Mouse (Mus musculus): ENCODE results near the gene Xpc. TPM values are rescaled to one million over a fixed set of nuclear protein-coding genes. Genes with fewer than 3 reads are reported as not detected.
A peak's percentile ranks its signal among the peaks of the same experiment; 100 is the strongest.

Gene Xpc
- polyA plus RNA-seq, 1 experiment, result 17.7 TPM

DNA sequence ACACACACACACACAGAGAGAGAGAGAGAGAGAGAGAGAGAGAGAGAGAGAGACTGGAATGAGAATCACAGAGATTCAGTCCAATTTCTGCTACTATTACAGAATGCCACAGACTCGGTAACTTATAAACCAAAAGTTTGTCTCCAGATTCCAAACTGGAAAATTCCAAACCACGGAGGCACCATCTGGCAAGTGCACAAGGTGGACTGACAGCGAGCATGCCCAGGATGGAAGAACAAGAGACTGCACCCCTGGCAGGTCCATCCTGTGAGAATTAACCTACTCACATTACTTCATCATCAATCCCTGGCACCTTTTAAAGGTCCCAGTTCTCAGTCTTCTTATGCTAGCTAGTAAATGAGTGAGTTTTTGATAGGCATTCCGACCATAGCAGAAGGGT, 18.6 kb upstream of the Xpc start:
- Histone ChIP-seq H3K4me3 (ENCODE audit: insufficient read depth, low read depth, low read length) (no peak overlapping the region), H3K4me1 (ENCODE audit: control insufficient read depth, insufficient read depth, low read length) (peaks cover 18% of the 10 kb centered on the region), H3K36me3 (ENCODE audit: control insufficient read depth, insufficient read depth, low read length) (no peaks in the 10 kb centered on the region), H3K27ac (ENCODE audit: insufficient read depth, low read depth, low read length) (peak overlapping the region; percentile 83), H3K27me3 (replicated peaks; ENCODE audit: control insufficient read depth, insufficient read depth, low read length) (no peaks in the 10 kb centered on the region)
- DNase-seq, result peak; percentile 89
- 42% methylated on average over 4 of the region's 4 CpGs for WGBS
- TF ChIP-seq POLR2A (IDR thresholded peaks at IDR 0.05; ENCODE audit: low read depth, low read length) (no peak), CTCF (conservative IDR thresholded peaks at IDR 0.05; ENCODE audit: insufficient read depth, insufficient read length, low read depth, low read length) (no peak)

GRCm38 (mm10) chr6:91533771-91534170, 18.1 kb upstream of the Xpc start:
- H3K36me3 ChIP-seq (ENCODE audit: control insufficient read depth, insufficient read depth, low read length), result no peaks in the 10 kb centered on the region
- peaks cover 18% of the 10 kb centered on the region for H3K4me1 ChIP-seq (ENCODE audit: control insufficient read depth, insufficient read depth, low read length)
- H3K4me3 ChIP-seq (ENCODE audit: insufficient read depth, low read depth, low read length), result no peak overlapping the region
- no peak for TF ChIP-seq CTCF (conservative IDR thresholded peaks at IDR 0.05; ENCODE audit: insufficient read depth, insufficient read length, low read depth, low read length)
- no peak for TF ChIP-seq POLR2A (IDR thresholded peaks at IDR 0.05; ENCODE audit: low read depth, low read length)
- no peaks in the 10 kb centered on the region for H3K27me3 ChIP-seq (replicated peaks; ENCODE audit: control insufficient read depth, insufficient read depth, low read length)
- no peak for DNase-seq
- WGBS, result 23% methylated on average over 2 of the region's 2 CpGs
- H3K27ac ChIP-seq (ENCODE audit: insufficient read depth, low read depth, low read length), result peak overlapping the region; percentile 83

- DNase-seq, result peak; percentile 90
- Histone ChIP-seq H3K27me3 (replicated peaks; ENCODE audit: control insufficient read depth, insufficient read depth, low read length) (no peaks in the 10 kb centered on the region), H3K4me3 (ENCODE audit: insufficient read depth, low read depth, low read length) (no peak overlapping the region), H3K36me3 (ENCODE audit: control insufficient read depth, insufficient read depth, low read length) (no peaks in the 10 kb centered on the region), H3K4me1 (ENCODE audit: control insufficient read depth, insufficient read depth, low read length) (peaks cover 18% of the 10 kb centered on the region), H3K27ac (ENCODE audit: insufficient read depth, low read depth, low read length) (peak overlapping the region; percentile 83)
- 20% methylated on average over 5 of the region's 5 CpGs for WGBS
- no peak for TF ChIP-seq CTCF (conservative IDR thresholded peaks at IDR 0.05; ENCODE audit: insufficient read depth, insufficient read length, low read depth, low read length)
- no peak for TF ChIP-seq POLR2A (IDR thresholded peaks at IDR 0.05; ENCODE audit: low read depth, low read length)
Observed at GRCm38 (mm10) chr6:91533359-91533758, 17.7 kb upstream of the Xpc start.

- H3K27me3 ChIP-seq (replicated peaks; ENCODE audit: control insufficient read depth, insufficient read depth, low read length), result no peaks in the 10 kb centered on the region
- H3K4me3 ChIP-seq (ENCODE audit: insufficient read depth, low read depth, low read length), result no peak overlapping the region
- peak overlapping the region; percentile 49 for H3K27ac ChIP-seq (ENCODE audit: insufficient read depth, low read depth, low read length)
- TF ChIP-seq POLR2A (IDR thresholded peaks at IDR 0.05; ENCODE audit: low read depth, low read length), result no peak
- no peak for TF ChIP-seq CTCF (conservative IDR thresholded peaks at IDR 0.05; ENCODE audit: insufficient read depth, insufficient read length, low read depth, low read length)
- DNase-seq, result peak; percentile 33
- no peaks in the 10 kb centered on the region for H3K36me3 ChIP-seq (ENCODE audit: control insufficient read depth, insufficient read depth, low read length)
- H3K4me1 ChIP-seq (ENCODE audit: control insufficient read depth, insufficient read depth, low read length), result peaks cover 18% of the 10 kb centered on the region
- WGBS, result 50% methylated on average over 6 of the region's 6 CpGs
Observed at GRCm38 (mm10) chr6:91532661-91533060, 17.0 kb upstream of the Xpc start.

DNA sequence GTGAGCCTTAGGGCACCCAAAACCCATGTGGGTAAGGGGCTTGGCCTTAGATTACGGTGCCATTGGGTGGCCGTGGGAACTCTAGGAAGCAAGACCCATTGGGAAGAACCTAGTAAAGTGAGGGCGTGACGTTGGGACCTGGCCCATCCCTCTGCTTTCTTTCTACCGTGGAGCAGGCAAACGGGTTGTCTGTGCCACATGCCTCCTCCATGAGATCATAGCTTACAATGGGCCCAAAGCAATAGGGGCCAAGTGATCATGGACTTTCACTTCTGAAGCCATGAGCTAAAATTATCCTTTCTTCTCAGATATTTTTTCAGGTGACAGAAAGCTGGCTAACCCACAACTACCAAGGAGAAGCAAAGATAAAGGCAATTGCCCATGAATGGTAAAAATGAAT, 15.6 kb upstream of the Xpc start:
- Histone ChIP-seq H3K4me1 (ENCODE audit: control insufficient read depth, insufficient read depth, low read length) (peaks cover 22% of the 10 kb centered on the region), H3K27me3 (replicated peaks; ENCODE audit: control insufficient read depth, insufficient read depth, low read length) (no peaks in the 10 kb centered on the region), H3K36me3 (ENCODE audit: control insufficient read depth, insufficient read depth, low read length) (no peaks in the 10 kb centered on the region), H3K27ac (ENCODE audit: insufficient read depth, low read depth, low read length) (no peak overlapping the region), H3K4me3 (ENCODE audit: insufficient read depth, low read depth, low read length) (no peak overlapping the region)
- WGBS, result 67% methylated on average over 6 of the region's 6 CpGs
- no peak for DNase-seq
- TF ChIP-seq CTCF (conservative IDR thresholded peaks at IDR 0.05; ENCODE audit: insufficient read depth, insufficient read length, low read depth, low read length), result no peak

DNA sequence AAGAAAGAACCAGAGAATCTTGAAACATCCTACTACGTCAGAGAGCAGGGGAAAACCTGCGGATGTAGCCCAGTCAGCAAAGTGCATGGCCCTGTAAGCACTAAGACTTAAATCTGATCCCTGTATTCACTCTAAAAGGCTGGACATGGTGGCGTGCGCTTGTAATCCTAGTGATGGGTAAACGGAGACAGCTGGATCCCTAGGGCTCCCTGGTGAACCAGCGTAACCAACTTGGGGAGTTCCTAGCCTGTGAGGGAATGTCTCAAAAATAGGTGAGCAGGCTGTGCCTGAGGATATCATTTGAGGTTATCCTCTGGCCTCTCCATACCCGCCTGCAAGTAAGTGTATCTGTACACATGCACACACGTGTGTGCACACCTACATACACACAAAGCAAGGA, 15.0 kb upstream of the Xpc start:
- Histone ChIP-seq H3K27me3 (replicated peaks; ENCODE audit: control insufficient read depth, insufficient read depth, low read length) (no peaks in the 10 kb centered on the region), H3K36me3 (ENCODE audit: control insufficient read depth, insufficient read depth, low read length) (no peaks in the 10 kb centered on the region), H3K4me3 (ENCODE audit: insufficient read depth, low read depth, low read length) (no peak overlapping the region), H3K4me1 (ENCODE audit: control insufficient read depth, insufficient read depth, low read length) (peaks cover 18% of the 10 kb centered on the region), H3K27ac (ENCODE audit: insufficient read depth, low read depth, low read length) (no peak overlapping the region)
- no peak for DNase-seq
- no peak for TF ChIP-seq CTCF (conservative IDR thresholded peaks at IDR 0.05; ENCODE audit: insufficient read depth, insufficient read length, low read depth, low read length)
- TF ChIP-seq POLR2A (IDR thresholded peaks at IDR 0.05; ENCODE audit: low read depth, low read length), result no peak
- WGBS, result 92% methylated on average over 8 of the region's 8 CpGs

GRCm38 (mm10) chr6:91528265-91528664, 12.6 kb upstream of the Xpc start:
- WGBS, result 74% methylated on average over 7 of the region's 7 CpGs
- H3K4me3 ChIP-seq (ENCODE audit: insufficient read depth, low read depth, low read length), result no peak overlapping the region
- H3K27ac ChIP-seq (ENCODE audit: insufficient read depth, low read depth, low read length), result no peak overlapping the region
- no peak for TF ChIP-seq CTCF (conservative IDR thresholded peaks at IDR 0.05; ENCODE audit: insufficient read depth, insufficient read length, low read depth, low read length)
- TF ChIP-seq POLR2A (IDR thresholded peaks at IDR 0.05; ENCODE audit: low read depth, low read length), result no peak
- peak; percentile 48 for DNase-seq
- H3K36me3 ChIP-seq (ENCODE audit: control insufficient read depth, insufficient read depth, low read length), result no peaks in the 10 kb centered on the region
- no peaks in the 10 kb centered on the region for H3K27me3 ChIP-seq (replicated peaks; ENCODE audit: control insufficient read depth, insufficient read depth, low read length)
- H3K4me1 ChIP-seq (ENCODE audit: control insufficient read depth, insufficient read depth, low read length), result peaks cover 10% of the 10 kb centered on the region

All from kidney, adult 2 months (tissue).